Mouse (Mus musculus): ENCODE results near the gene Ttc38. TPM values are rescaled to one million over a fixed set of nuclear protein-coding genes. Genes with fewer than 3 reads are reported as not detected.

The Ttc38 gene
- total and polyA plus RNA-seq, 3 experiments: 2.1 to 4.2 TPM; not detected in 1

GRCm38 (mm10) chr15:85897113-85897512 is 65.0 kb downstream of the Ttc38 start:
- Histone ChIP-seq H3K79me2 (ENCODE audit: control insufficient read depth, insufficient read depth, low read length, poor library complexity) (no peaks in the 10 kb centered on the region), H3K9ac (ENCODE audit: control insufficient read depth, low read depth, low read length, poor library complexity, severe bottlenecking) (no peak overlapping the region), H3K36me3 (ENCODE audit: control insufficient read depth in 1 of 2, insufficient read depth in 2 of 2, low read length in 2 of 2) (peaks cover 0 to 1% of the 10 kb centered on the region in 2 experiments; a peak in 2 of 4 replicates), H3K4me3 (ENCODE audit: control insufficient read depth in 1 of 2, insufficient read depth in 1 of 2, low read depth in 2 of 2, low read length in 2 of 2) (no peak overlapping the region), H3K27me3 (ENCODE audit: control insufficient read depth in 1 of 2, insufficient read depth in 2 of 2, low read length in 2 of 2) (no peaks in the 10 kb centered on the region), H3K27ac (ENCODE audit: control insufficient read depth, low read depth, low read length) (no peak overlapping the region), H3K9me3 (replicated peaks; ENCODE audit: insufficient read depth, low read length) (no peaks in the 10 kb centered on the region), H3K4me1 (ENCODE audit: control insufficient read depth in 1 of 2, insufficient read depth in 2 of 2, low read length in 2 of 2) (peaks cover 0 to 6% of the 10 kb centered on the region in 2 experiments; a peak in 2 of 4 replicates)
- DNase-seq (ENCODE audit: low read depth, low spot score): no peak
- no peak for TF ChIP-seq SMC3 (IDR thresholded peaks at IDR 0.05; ENCODE audit: low read depth, low read length)
- TF ChIP-seq CHD1 (IDR thresholded peaks at IDR 0.05; ENCODE audit: low read depth, low read length): no peak
- TF ChIP-seq POLR2A (IDR thresholded peaks at IDR 0.05; ENCODE audit: control insufficient read depth in 1 of 2, insufficient read depth in 1 of 2, low read depth in 1 of 2, low read length in 2 of 2, poor library complexity in 1 of 2): no peak
- no peak for TF ChIP-seq NRF1 (IDR thresholded peaks at IDR 0.05; ENCODE audit: insufficient read depth, low read depth, low read length, poor library complexity, severe bottlenecking)
- no peak for TF ChIP-seq TBP (IDR thresholded peaks at IDR 0.05; ENCODE audit: low read depth, low read length)
- no peak for TF ChIP-seq ETS1 (IDR thresholded peaks at IDR 0.05; ENCODE audit: low read depth, low read length)
- TF ChIP-seq RCOR1 (IDR thresholded peaks at IDR 0.05; ENCODE audit: low read depth, low read length): no peak
- no peak for TF ChIP-seq MAX (IDR thresholded peaks at IDR 0.05; ENCODE audit: low read length)
- no peak for TF ChIP-seq BHLHE40 (IDR thresholded peaks at IDR 0.05; ENCODE audit: borderline replicate concordance, low read depth, low read length)
- TF ChIP-seq SIN3A (IDR thresholded peaks at IDR 0.05; ENCODE audit: low read length): no peak
- TF ChIP-seq MXI1 (IDR thresholded peaks at IDR 0.05; ENCODE audit: low read depth, low read length): no peak
- no peak for TF ChIP-seq ZMIZ1 (IDR thresholded peaks at IDR 0.05; ENCODE audit: low read depth, low read length)
- no peak for TF ChIP-seq ZNF384 (IDR thresholded peaks at IDR 0.05; ENCODE audit: low read depth, low read length)
- no peak for TF ChIP-seq GABPA (IDR thresholded peaks at IDR 0.05; ENCODE audit: low read depth, low read length)
- no peak for TF ChIP-seq POLR2AphosphoS5 (IDR thresholded peaks at IDR 0.05; ENCODE audit: borderline replicate concordance, low read depth, low read length)
- no peak for TF ChIP-seq RAD21 (IDR thresholded peaks at IDR 0.05; ENCODE audit: low read depth, low read length)
- no peak for TF ChIP-seq JUND (IDR thresholded peaks at IDR 0.05; ENCODE audit: low read depth, low read length)
- no peak for TF ChIP-seq USF1 (IDR thresholded peaks at IDR 0.05; ENCODE audit: low read depth, low read length)
- no peak for TF ChIP-seq HCFC1 (IDR thresholded peaks at IDR 0.05; ENCODE audit: low read depth, low read length)
- TF ChIP-seq POLR2AphosphoS2 (IDR thresholded peaks at IDR 0.05; ENCODE audit: low read length): no peak

DNA sequence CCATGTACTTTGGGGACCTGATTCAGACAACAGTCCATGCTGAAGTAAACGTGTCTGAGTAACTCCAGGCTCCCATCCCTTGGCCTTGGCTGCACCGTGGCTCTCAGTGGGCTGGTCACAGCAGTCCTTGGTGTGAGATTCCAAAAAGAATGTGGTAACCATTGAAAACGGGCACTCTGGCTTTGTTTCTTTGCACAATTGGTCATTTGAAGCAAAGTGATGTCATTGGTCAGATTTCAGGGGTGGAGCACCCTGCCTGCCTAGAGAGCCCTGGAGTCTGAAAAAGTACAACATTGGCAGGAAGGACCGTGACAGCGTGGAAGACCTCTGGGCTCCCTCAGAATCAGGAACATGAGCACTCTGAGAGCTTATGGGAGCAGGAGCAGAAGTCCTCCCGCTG is 67.3 kb downstream of the Ttc38 start:
- peaks cover 0 to 2% of the 10 kb centered on the region in 2 experiments; a peak in 1 of 4 replicates for H3K36me3 ChIP-seq (ENCODE audit: control insufficient read depth in 1 of 2, insufficient read depth in 2 of 2, low read length in 2 of 2)
- no peak for DNase-seq (ENCODE audit: low read depth, low spot score)
- H3K27me3 ChIP-seq (ENCODE audit: control insufficient read depth in 1 of 2, insufficient read depth in 2 of 2, low read length in 2 of 2): no peaks in the 10 kb centered on the region
- no peak overlapping the region for H3K9ac ChIP-seq (ENCODE audit: control insufficient read depth, low read depth, low read length, poor library complexity, severe bottlenecking)
- TF ChIP-seq ETS1 (IDR thresholded peaks at IDR 0.05; ENCODE audit: low read depth, low read length) (no peak), MYB (IDR thresholded peaks at IDR 0.05; ENCODE audit: low read depth, low read length) (no peak), GATA1 (IDR thresholded peaks at IDR 0.05; ENCODE audit: low read depth, low read length) (no peak), TBP (IDR thresholded peaks at IDR 0.05; ENCODE audit: low read depth, low read length) (no peak), ZMIZ1 (IDR thresholded peaks at IDR 0.05; ENCODE audit: low read depth, low read length) (no peak), NELFE (IDR thresholded peaks at IDR 0.05; ENCODE audit: low read depth, low read length) (no peak), SIN3A (IDR thresholded peaks at IDR 0.05; ENCODE audit: low read length) (no peak), MXI1 (IDR thresholded peaks at IDR 0.05; ENCODE audit: low read depth, low read length) (no peak)
- H3K79me2 ChIP-seq (ENCODE audit: control insufficient read depth, insufficient read depth, low read length, poor library complexity): no peaks in the 10 kb centered on the region
- H3K27ac ChIP-seq (ENCODE audit: control insufficient read depth, low read depth, low read length): no peak overlapping the region
- peaks cover 0 to 19% of the 10 kb centered on the region in 2 experiments; a peak in 3 of 4 replicates for H3K4me1 ChIP-seq (ENCODE audit: control insufficient read depth in 1 of 2, insufficient read depth in 2 of 2, low read length in 2 of 2)
- H3K4me3 ChIP-seq (ENCODE audit: control insufficient read depth in 1 of 2, insufficient read depth in 1 of 2, low read depth in 2 of 2, low read length in 2 of 2): no peak overlapping the region
- H3K9me3 ChIP-seq (replicated peaks; ENCODE audit: insufficient read depth, low read length): no peaks in the 10 kb centered on the region
